Mouse (Mus musculus) kidney, adult 2 months (tissue): Measurements from ENCODE around the gene Micu2.

Source experiments
- CTCF ChIP-seq: fragments of 200-500 bp; conservative IDR thresholded peaks from 2 replicates; pipeline ENCODE4 v1.5.1; 2011; ENCODE audit warnings: low read depth, mild to moderate bottlenecking, control low read depth, low read length, moderate library complexity, mixed read lengths; ENCODE audit not compliant: insufficient read depth, insufficient read length
- POLR2A ChIP-seq: fragments of 200-500 bp; IDR thresholded peaks from one replicate; pipeline ENCODE4 v1.6.1; 2011; ENCODE audit warnings: low read depth, low read length, control low read depth

DNA sequence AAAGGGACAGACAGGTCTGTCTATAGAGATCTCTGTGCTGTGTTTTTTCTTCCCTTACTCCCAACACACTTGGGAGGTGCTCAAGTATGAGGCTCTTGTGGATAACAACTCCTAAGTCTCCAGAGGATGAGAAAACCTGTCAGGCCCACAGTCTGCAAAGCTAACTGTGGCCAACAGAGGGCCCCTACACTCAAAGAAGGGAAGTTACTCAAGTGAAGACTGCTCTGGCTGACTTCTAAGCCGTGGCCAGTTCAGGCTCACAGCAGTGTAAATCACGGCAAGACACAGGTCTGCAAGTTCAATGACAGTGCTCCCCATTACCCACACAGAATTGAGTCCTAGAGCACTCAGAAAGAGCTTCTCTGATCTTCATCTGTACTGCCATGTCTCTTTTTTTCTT, 48.0 kb downstream of the Micu2 start:
- TF ChIP-seq CTCF: peak; percentile 65
- TF ChIP-seq POLR2A: no peak
